ENCODE assay signal across 9 mouse cellular contexts in genomic region chr2:174312661-174313060, GRCm38 (mm10). TPM values are rescaled to one million over a fixed set of nuclear protein-coding genes. Genes with fewer than 3 reads are reported as not detected.
A peak's percentile ranks its signal among the peaks of the same experiment; 100 is the strongest.
DNase-seq lines count a peak whose midpoint lies in the region; ATAC-seq and TF ChIP-seq lines count a peak whose summit lies in the region.
"Had no signal": no experiment of that assay in that cellular context is flagged by ENCODE, and none has a peak within 500 bp of the region (broad histone marks: within the 10 kb centered on the region; RNA-seq: fewer than 3 reads in every experiment).

No protein-coding gene starts in this region.

- no peaks in the 10 kb centered on the region for H3K9me3 ChIP-seq in lung, embryonic 16.5 days (ENCODE audit: control insufficient read depth, low read length)
- H3K9me3 ChIP-seq in intestine, embryonic 15.5 days, result no peaks in the 10 kb centered on the region
- H3K9me3 ChIP-seq in stomach, embryonic 15.5 days, result no peaks in the 10 kb centered on the region

- H3K4me1 ChIP-seq in lung, embryonic 16.5 days (replicated peaks; ENCODE audit: control insufficient read depth, insufficient read depth, low read length), result peaks cover 4% of the 10 kb centered on the region; the same call in 1 of the 2 replicates
- peaks cover 10% of the 10 kb centered on the region; the same call in 1 of the 2 replicates for H3K4me1 ChIP-seq in intestine, embryonic 15.5 days (replicated peaks)
- H3K4me1 ChIP-seq in stomach, embryonic 15.5 days, result peaks cover 5% of the 10 kb centered on the region; the same call in 1 of the 2 replicates

- no peaks in the 10 kb centered on the region for H3K27me3 ChIP-seq in lung, embryonic 16.5 days (ENCODE audit: control insufficient read depth, insufficient read depth, low read depth, low read length)
- H3K27me3 ChIP-seq in intestine, embryonic 15.5 days (replicated peaks), result no peaks in the 10 kb centered on the region
- no peaks in the 10 kb centered on the region for H3K27me3 ChIP-seq in stomach, embryonic 15.5 days (replicated peaks)

- TF ChIP-seq CTCF in gastrocnemius, adult 2 months (IDR thresholded peaks at IDR 0.05), result no peak

- no peak overlapping the region for H3K9ac ChIP-seq in lung, embryonic 16.5 days (ENCODE audit: low read length)
- H3K9ac ChIP-seq in intestine, embryonic 15.5 days, result no peak overlapping the region
- no peak overlapping the region for H3K9ac ChIP-seq in stomach, embryonic 15.5 days
- H3K9ac ChIP-seq: liver, embryonic 14.5 days had no signal

- intact Hi-C loops in gastrocnemius, adult 2 months (cut with DNase I), result loop anchor here (1.0 to 5.0 kb wide), 3 partner anchors 235 to 362 kb away; no protein-coding TSS in a partner anchor

- H3K36me3 ChIP-seq in lung, embryonic 16.5 days (ENCODE audit: control insufficient read depth, insufficient read depth, low read length), result no peaks in the 10 kb centered on the region
- no peaks in the 10 kb centered on the region for H3K36me3 ChIP-seq in intestine, embryonic 15.5 days
- no peaks in the 10 kb centered on the region for H3K36me3 ChIP-seq in stomach, embryonic 15.5 days

- peak; percentile 80 for ATAC-seq in lung, embryonic 16.5 days (ENCODE audit: low read depth)
- peak; percentile 48 for ATAC-seq in intestine, embryonic 15.5 days
- peak; percentile 52 for ATAC-seq in stomach, embryonic 15.5 days (ENCODE audit: insufficient read depth, low FRiP score, low read depth)

- DNase-seq in gastrocnemius, adult 2 months, result no peak
- no peak for DNase-seq in gastrocnemius, adult 18-20 months (ENCODE audit: low spot score)
- DNase-seq in lung, postnatal 25 days (ENCODE audit: low spot score), result no peak
- DNase-seq in adrenal gland, adult 8-10 months, result no peak

- WGBS in lung, embryonic 16.5 days, result 50% methylated on average over 2 of the region's 2 CpGs
- 60% methylated on average over 2 of the region's 2 CpGs for WGBS in intestine, embryonic 15.5 days
- WGBS in stomach, embryonic 15.5 days, result 59% methylated on average over 2 of the region's 2 CpGs

- H3K27ac ChIP-seq in gastrocnemius, adult 2 months, result 0 out of 2 replicates have a peak overlapping the region, but pooled peaks have one; percentile 24
- H3K27ac ChIP-seq in lung, embryonic 16.5 days (ENCODE audit: low read length), result peak overlapping the region; percentile 62
- no peak overlapping the region for H3K27ac ChIP-seq in intestine, embryonic 15.5 days
- 0 out of 2 replicates have a peak overlapping the region, but pooled peaks have one; percentile 21 for H3K27ac ChIP-seq in stomach, embryonic 15.5 days
- H3K27ac ChIP-seq: layer of hippocampus, adult 2 months; liver, embryonic 14.5 days had no signal

- H3K4me2 ChIP-seq in lung, embryonic 16.5 days (ENCODE audit: low read depth, low read length), result 0 out of 2 replicates have a peak overlapping the region, but pooled peaks have one; percentile 5
- no peak overlapping the region for H3K4me2 ChIP-seq in intestine, embryonic 15.5 days (replicated peaks)
- H3K4me2 ChIP-seq in stomach, embryonic 15.5 days, result no peak overlapping the region

- H3K4me3 ChIP-seq in gastrocnemius, adult 2 months, result no peak overlapping the region
- H3K4me3 ChIP-seq in lung, embryonic 16.5 days (ENCODE audit: low read length), result no peak overlapping the region
- H3K4me3 ChIP-seq in intestine, embryonic 15.5 days (replicated peaks), result no peak overlapping the region
- no peak overlapping the region for H3K4me3 ChIP-seq in stomach, embryonic 15.5 days (replicated peaks)
- H3K4me3 ChIP-seq: layer of hippocampus, adult 2 months had no signal

RNA-seq across cellular contexts. Expression of gene Gnas, which starts 28.5 kb away (rescaled TPM):
- total RNA-seq in gastrocnemius, adult 2 months (2021), result 1,000 to 10,000 TPM; 1,330 to 1,331 TPM
- total RNA-seq in gastrocnemius, adult 18-20 months (2021), result 1,000 to 10,000 TPM; 1,321 to 1,349 TPM
- polyA plus RNA-seq in lung, embryonic 16.5 days (2015; fragmentation: Nextera tagmentation; extraction: Ambion mirVana), result 1,083 and 1,573 TPM in 2 replicates
- 1,496 and 1,641 TPM in 2 replicates for polyA plus RNA-seq in intestine, embryonic 15.5 days (2015; fragmentation: Nextera tagmentation; extraction: Ambion mirVana)
- 1,615 and 1,630 TPM in 2 replicates for polyA plus RNA-seq in stomach, embryonic 15.5 days (2015; fragmentation: Nextera tagmentation; extraction: Ambion mirVana)
- total RNA-seq in adrenal gland, adult 8-10 months (2022), result 1,000 to 10,000 TPM; 2,052 to 2,625 (median 2,313) TPM

RNA-seq across cellular contexts. Expression of gene Gm20721, which starts 33.9 kb away (rescaled TPM):
- 1 to 10 TPM; 1.9 to 3.4 TPM for total RNA-seq in gastrocnemius, adult 2 months (2021)
- 1 to 10 TPM; 1.9 TPM for total RNA-seq in gastrocnemius, adult 18-20 months (2021)
- polyA plus RNA-seq in lung, embryonic 16.5 days (2015; fragmentation: Nextera tagmentation; extraction: Ambion mirVana), result 16.9 and 55.8 TPM in 2 replicates
- 29.6 and 40.8 TPM in 2 replicates for polyA plus RNA-seq in intestine, embryonic 15.5 days (2015; fragmentation: Nextera tagmentation; extraction: Ambion mirVana)
- polyA plus RNA-seq in stomach, embryonic 15.5 days (2015; fragmentation: Nextera tagmentation; extraction: Ambion mirVana), result 37.5 and 62.9 TPM in 2 replicates
- total RNA-seq in adrenal gland, adult 8-10 months (2022), result 1 to 10 TPM; 1.6 to 2.7 (median 2.3) TPM
